Mouse (Mus musculus) bone marrow, adult 2 months (tissue): ENCODE measurements around the gene Zc3h18. TPM values are rescaled to one million over a fixed set of nuclear protein-coding genes. Genes with fewer than 3 reads are reported as not detected.

Experiments used
- H3K27ac ChIP-seq: fragments of 200-500 bp; 2 replicates; pipeline ENCODE4 v1.5.1; 2012; ENCODE audit warnings: low read depth, mild to moderate bottlenecking, control low read depth, inconsistent platforms, low read length; ENCODE audit not compliant: control insufficient read depth, poor library complexity, insufficient read depth
- H3K4me1 ChIP-seq: fragments of 200-500 bp; 2 replicates; pipeline ENCODE4 v1.6.1; 2011; ENCODE audit warnings: low read length; ENCODE audit not compliant: control insufficient read depth, insufficient read depth
- H3K4me3 ChIP-seq: fragments of 200-500 bp; replicated peaks from 2 replicates; pipeline ENCODE3; 2011; ENCODE audit warnings: mild to moderate bottlenecking, low read depth, low read length, control low read depth; ENCODE audit not compliant: control insufficient read depth
- CTCF ChIP-seq: fragments of 200-500 bp; IDR thresholded peaks from 2 replicates; pipeline ENCODE4 v1.5.1; 2011; ENCODE audit warnings: low read length, control low read depth; ENCODE audit not compliant: control insufficient read depth, insufficient read depth
- POLR2A ChIP-seq: fragments of 200-500 bp; IDR thresholded peaks from 2 replicates; pipeline ENCODE4 v1.6.1; 2011; ENCODE audit warnings: low read depth, mild to moderate bottlenecking, control low read depth, low read length, borderline replicate concordance; ENCODE audit not compliant: control insufficient read depth
- WGBS: fragments of 180-500 bp; shearing (Covaris S2); methylation state at CpG from one replicate; pipeline ENCODE4 v1.1.7; 2018; 5-methylcytosine and 5-hydroxymethylcytosine counted together
- polyA plus RNA-seq: library from polyadenylated mRNA; stranded (reverse); fragments of >200 nt; gene quantifications from 2 replicates; pipeline ENCODE4 v1.2.4, GENCODE M21; 2011; ENCODE audit warnings: low replicate concordance; ENCODE audit not compliant: missing spikeins, insufficient read depth, insufficient read length

The Zc3h18 gene
- polyA plus RNA-seq, 1 experiment = 50.7 TPM

DNA sequence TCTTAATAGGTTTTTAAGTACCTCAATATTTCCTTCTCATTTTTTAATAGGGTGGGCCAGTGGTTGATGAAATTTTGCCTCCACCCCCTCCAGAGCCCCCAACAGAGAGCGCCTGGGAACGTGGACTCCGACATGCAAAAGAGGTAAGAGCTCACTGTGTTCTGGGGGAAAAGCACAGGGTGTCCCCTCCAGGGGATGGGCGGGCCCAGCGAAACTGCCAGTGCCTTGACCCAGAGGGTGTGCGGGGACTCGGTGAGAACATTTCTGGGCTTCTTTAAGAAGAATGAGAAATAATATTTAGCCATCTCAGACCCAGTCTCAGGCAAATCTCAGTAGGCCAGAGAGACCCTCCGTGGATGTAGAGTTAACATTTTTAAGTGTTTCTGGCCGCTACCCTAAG lies 21.8 kb downstream of the Zc3h18 start:
- no peak overlapping the region for H3K27ac ChIP-seq
- 96% methylated on average over 9 of the region's 9 CpGs for WGBS
- TF ChIP-seq CTCF (no peak), POLR2A (no peak)

GRCm38 (mm10) chr8:122405146-122405805 lies 28.9 kb downstream of the Zc3h18 start:
- WGBS = 60% methylated on average over 9 of the region's 9 CpGs
- no peak overlapping the region for H3K4me3 ChIP-seq
- no peaks in the 10 kb centered on the region for H3K4me1 ChIP-seq
- no peak overlapping the region for H3K27ac ChIP-seq
- no peak for TF ChIP-seq CTCF
- no peak for TF ChIP-seq POLR2A

More for the DNA sequence above, 21.8 kb downstream of the Zc3h18 start:
- H3K4me3 ChIP-seq = no peak overlapping the region
- H3K4me1 ChIP-seq = no peaks in the 10 kb centered on the region

DNA sequence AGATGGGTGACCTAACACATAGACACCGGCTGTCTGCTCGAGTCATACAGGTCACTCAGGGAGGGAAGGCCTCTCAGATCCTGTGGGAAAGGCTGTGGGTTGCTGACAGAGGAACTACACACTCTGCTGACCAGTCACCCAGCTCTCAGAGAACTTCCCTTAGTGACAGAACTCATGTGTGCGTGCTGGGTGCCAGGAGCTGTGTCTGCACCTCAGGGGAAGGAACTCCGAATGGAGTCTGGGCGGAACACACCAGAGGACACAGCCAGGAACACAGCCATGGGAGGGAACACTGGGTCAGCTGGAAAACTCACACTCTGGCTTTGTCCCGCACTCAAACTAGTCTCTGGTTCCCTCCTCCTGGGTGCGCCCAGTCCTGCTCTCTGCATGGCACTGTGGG lies 31.3 kb downstream of the Zc3h18 start:
- Histone ChIP-seq H3K4me3 (no peak overlapping the region), H3K27ac (no peak overlapping the region), H3K4me1 (no peaks in the 10 kb centered on the region)
- 93% methylated on average over 7 of the region's 7 CpGs for WGBS
- TF ChIP-seq CTCF = no peak
- TF ChIP-seq POLR2A = no peak

GRCm38 (mm10) chr8:122414311-122414710 lies 37.9 kb downstream of the Zc3h18 start:
- 87% methylated on average over 9 of the region's 9 CpGs for WGBS
- TF ChIP-seq CTCF (no peak), POLR2A (no peak)
- no peaks in the 10 kb centered on the region; the same call in 1 of the 2 replicates for H3K4me1 ChIP-seq

GRCm38 (mm10) chr8:122415554-122415953 lies 39.1 kb downstream of the Zc3h18 start:
- no peaks in the 10 kb centered on the region; the same call in 1 of the 2 replicates for H3K4me1 ChIP-seq
- H3K27ac ChIP-seq = no peak overlapping the region
- WGBS = 27% methylated on average over 6 of the region's 6 CpGs

More at GRCm38 (mm10) chr8:122414311-122414710, 37.9 kb downstream of the Zc3h18 start:
- H3K4me3 ChIP-seq = no peak overlapping the region
- no peak overlapping the region for H3K27ac ChIP-seq

GRCm38 (mm10) chr8:122419881-122420555 lies 43.6 kb downstream of the Zc3h18 start:
- H3K4me1 ChIP-seq = no peaks in the 10 kb centered on the region; the same call in 1 of the 2 replicates
- WGBS = 83% methylated on average over 9 of the region's 9 CpGs
- H3K27ac ChIP-seq = no peak overlapping the region
- no peak for TF ChIP-seq CTCF
- TF ChIP-seq POLR2A = no peak
- no peak overlapping the region for H3K4me3 ChIP-seq

More at GRCm38 (mm10) chr8:122415554-122415953, 39.1 kb downstream of the Zc3h18 start:
- TF ChIP-seq POLR2A = no peak
- TF ChIP-seq CTCF = no peak
- H3K4me3 ChIP-seq = no peak overlapping the region

GRCm38 (mm10) chr8:122421376-122422070 lies 45.1 kb downstream of the Zc3h18 start, which contains the start of gene Il17c:
TSS of gene Il17c (plus strand) at chr8:122422020.
- H3K27ac ChIP-seq = no peak within 1 kb of the TSS
- H3K4me3 ChIP-seq = no peak within 1 kb of the TSS
- H3K4me1 ChIP-seq = no peaks in the 10 kb centered on the region
- WGBS = 85% methylated on average over 14 of the region's 14 CpGs
- no peak for TF ChIP-seq CTCF
- no peak for TF ChIP-seq POLR2A

GRCm38 (mm10) chr8:122423217-122423616 lies 46.8 kb downstream of the Zc3h18 start:
- WGBS = 90% methylated on average over 24 of the region's 24 CpGs
- Histone ChIP-seq H3K27ac (no peak overlapping the region), H3K4me1 (peaks cover 3% of the 10 kb centered on the region; the same call in 1 of the 2 replicates), H3K4me3 (no peak overlapping the region)
- TF ChIP-seq CTCF (no peak), POLR2A (no peak)
